Mouse (Mus musculus) right cerebral cortex, adult 2 months (tissue): Measurements from ENCODE around the gene Antxr2.

ENCODE experiments used
- DNase-seq, 2 experiments: peaks; one replicate each; pipeline ENCODE4 v3.0.0; 2021 to 2022; ENCODE audit warnings: low spot score in 2 of 2

Antxr2 gene

DNA sequence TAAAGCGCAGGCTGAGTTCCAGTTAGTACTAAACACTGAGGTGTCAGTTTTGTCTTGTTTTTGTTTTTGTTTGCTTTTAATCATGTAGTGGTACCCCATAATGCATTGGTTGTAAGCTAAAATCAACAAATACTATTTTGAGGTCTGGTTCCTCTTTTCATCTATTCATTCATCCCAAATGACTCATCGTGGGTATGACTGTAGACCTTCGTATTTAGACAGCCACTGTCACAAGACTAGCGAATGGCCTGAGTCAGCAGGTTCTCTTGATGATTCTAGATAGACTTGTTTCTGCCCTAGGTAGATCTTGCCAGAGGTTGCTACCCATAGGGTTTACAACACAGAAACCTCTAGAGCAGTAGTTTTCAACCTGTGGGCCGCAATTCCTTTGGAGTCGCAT, 116.9 kb downstream of the Antxr2 start:
- DNase-seq: no peak

DNA sequence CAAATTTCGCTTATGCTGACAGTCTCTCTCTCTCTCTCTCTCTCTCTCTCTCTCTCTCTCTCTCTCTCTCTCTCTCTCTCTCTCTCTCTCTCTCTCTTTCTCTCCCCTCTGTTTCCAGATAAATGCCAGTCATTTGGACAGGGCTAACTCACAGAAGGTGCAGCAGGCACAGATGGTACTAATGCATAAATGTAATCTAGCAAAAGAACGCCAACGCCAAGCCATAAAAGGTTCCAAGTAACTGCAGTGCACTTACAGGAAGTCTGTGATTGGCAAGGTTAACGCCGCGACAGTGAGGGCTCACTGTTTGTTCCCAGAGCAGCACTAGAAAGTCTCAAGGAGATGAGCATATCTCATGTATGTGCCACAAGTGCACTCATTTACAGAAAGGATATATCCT, 123.4 kb downstream of the Antxr2 start:
- DNase-seq: peak in 1 of 2 experiments; percentile 28

DNA sequence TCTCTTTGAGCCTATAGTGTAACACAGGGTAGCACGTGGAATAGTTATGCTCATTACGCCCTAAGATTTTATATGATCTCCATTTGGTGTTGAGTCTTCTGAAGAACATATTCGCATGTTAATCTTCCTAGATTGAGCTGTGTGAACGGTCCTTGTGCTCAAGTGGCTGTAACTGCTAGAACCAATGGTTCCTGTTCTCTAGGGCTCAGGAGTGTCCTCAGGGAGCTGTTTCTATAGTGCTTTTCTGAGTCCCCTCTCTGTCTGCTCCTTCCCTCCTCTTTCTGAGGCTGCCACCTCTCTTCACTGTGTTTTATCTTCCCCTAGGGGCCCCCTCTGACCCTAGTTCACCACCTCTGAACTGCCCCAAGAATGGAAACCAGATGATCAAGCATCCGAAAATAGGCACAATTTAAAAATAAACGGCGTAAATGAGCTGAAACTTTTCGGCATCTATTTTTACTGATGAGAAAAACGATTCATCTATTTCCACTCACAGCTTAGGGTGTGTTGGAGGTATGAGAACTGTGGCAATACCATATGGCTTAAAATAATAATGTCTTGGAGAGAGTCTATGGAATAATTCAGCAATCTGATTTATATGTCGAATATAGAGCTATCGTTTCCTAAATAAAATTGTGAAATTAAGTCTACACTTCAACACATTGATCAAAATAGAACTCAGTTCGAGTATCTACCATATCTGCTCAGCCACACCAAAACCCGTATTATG, 124.1 kb downstream of the Antxr2 start:
- DNase-seq: no peak

DNA sequence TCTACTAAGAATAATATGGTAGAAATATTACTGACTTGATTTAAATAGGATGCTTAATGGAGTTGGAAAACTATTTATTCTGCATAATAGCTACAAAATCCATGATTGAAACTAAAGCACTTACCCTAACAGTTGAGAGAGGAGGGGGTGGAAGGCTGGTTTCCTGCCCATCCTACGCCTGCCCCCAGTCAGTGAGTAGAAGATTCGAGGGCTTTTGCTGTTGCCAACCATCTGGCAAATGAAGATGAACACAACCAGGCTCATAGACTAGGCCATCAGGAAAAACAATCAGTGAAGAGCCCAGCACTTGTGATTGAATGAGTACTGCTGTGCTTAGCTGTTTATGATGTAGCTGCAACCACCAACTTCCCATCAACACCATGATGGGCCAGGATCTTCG, 125.0 kb downstream of the Antxr2 start:
- no peak for DNase-seq

DNA sequence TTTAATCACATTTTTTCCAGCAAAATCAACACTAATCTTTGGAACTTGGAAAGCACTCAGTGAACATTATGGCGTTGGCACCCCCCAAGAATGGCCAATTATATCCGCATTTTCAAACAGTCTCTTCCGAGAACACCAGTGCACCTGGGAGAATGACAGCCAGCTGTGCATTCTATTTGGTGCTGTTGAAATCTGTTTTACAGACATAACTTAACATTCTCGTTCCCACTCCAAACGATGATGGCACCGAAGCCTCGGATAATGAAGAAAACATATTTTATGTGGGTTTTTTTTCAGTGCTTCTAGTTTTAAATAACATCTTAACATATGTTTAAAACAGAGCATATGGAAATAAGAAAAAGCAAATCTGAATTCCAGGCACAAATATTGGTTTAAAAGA, 129.7 kb downstream of the Antxr2 start:
- DNase-seq: peak; percentile 30 to 44

DNA sequence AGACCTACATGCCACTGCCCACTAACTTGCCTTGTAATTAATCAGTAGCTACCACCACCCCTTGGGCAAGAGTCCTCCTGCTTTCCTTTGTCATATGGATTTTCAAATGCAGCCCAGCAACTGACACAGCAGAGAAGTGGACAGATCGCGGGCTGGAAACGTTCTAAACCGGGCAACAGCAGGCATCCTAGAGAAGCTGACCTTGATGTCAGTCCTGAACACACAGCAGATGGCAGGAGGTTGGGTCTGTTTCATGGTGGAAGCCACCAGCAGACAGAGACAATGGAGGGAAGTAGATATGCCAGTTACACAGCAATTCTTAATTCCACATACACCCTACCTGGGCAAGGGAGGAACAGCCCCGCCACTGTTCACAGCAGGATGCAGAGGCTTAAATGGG, 131.5 kb downstream of the Antxr2 start:
- DNase-seq: no peak

DNA sequence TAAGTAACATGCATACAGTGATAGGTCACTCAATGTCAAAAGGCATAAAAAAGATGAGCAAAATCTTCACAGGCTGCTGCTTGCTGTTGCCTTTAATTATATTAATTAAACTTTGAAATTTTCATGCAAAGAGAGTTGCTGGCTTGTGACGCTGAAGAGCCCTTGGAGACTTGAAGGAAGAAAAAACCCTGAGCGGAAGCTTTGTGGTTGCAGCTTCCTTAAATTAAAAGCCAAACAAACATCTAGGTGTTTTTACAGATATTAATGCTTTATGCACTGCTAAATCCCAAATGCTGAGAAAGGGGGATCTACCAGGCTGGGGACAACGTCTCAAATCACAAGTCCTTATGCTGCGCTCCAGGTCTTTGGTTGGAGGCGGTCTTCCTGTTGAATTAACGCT, 145.4 kb downstream of the Antxr2 start:
- no peak for DNase-seq

DNA sequence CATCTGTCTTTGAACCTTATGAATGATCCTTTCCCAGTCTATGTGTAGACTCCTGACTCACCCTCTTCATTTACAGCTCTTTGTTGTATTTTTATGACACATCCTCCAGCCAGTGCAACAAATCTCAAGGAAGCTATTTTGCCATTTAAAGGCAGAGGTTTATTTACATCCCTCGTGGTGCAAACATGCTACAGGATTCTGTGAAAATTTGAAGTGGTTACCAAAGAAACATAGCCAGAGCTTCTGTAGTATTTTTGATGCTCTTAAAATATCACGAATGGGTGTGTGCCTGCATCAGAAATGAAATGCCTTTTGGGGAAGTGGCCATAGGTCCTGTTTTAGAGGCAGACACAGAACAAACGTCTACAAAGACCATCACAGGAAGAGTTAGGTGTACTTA, 146.7 kb downstream of the Antxr2 start:
- no peak for DNase-seq

DNA sequence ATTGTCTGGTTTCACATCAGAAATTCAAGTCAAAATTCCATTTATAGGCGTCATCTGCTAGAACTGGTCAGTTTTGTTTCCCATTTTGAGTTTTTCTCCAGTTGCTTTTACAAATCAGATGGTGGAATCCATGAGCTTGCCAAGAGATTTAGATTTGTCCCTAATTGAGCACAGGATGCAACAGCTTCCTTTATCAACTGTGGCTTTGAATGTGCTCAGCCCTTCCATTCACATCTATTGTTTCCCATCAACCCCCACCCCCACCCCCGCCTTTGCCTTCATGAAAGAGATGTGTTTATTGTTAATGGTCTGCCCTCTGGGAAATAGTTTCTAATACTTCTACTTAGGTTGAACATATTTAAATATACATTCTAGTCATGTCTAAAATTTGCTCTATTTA, 149.4 kb downstream of the Antxr2 start:
- no peak for DNase-seq

DNA sequence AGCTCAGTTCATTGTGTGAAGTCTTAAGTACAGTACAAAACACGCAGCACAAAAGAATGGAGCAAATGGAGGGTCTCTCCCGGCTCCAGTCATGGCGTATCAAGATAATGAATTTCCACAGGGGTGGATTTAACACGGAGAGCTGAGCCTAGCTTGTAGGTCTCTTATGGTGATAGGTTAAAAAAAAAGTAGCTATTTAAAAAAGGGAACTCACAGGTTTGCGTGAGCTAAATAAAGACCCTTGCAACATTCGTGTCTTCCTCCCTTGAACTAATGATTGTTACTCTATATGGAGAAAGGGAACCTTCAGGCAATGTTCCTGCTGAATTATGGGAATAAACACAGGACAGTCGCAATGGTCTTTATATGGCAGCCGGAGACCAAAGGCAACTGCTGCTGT, 150.7 kb downstream of the Antxr2 start:
- DNase-seq: no peak

DNA sequence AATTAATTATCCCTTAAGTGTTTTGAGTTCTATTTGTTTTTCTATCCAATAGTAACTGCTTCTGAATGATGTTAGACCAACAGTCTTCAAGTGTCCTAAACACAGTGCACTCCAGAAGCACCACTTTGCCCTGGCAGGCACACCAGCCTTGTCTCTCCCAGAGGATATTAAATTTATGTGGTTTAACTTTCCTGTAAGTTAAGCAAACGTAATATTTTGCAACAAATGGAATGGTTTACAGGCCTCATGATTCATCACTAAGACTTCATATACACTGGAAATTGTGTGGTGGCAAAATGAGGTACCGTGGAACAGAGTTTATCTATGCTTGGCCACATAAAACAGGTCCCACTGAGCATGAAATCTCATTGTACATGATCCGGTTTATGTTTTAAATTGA, 152.0 kb downstream of the Antxr2 start:
- DNase-seq: no peak

DNA sequence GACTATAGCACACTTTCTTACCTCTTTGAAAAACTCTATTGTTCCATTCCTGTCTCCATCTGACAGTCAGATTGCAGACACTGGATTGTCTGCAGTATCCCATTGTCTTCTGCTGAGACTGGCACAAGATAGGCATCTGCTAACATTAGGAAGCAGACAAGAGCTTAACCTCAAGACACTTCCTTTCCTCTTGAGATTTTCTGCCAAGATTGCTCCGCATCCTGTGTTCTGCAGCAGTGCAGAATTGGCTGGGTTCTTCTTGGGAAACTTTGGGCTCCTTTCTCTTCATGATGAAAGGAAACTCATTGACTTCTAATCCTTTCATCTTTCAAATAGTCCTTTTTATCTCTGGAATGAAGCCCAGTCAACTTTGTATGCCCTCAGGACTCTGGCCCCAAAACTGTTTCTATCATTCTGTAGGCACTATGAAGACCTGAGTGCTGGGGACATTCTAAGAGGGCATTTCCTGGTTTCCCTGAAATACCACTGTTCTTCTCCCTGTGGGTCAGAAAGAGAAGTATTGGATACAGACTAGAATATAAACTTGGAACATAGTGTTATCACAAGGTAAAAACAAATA, 152.5 kb downstream of the Antxr2 start:
- no peak for DNase-seq

DNA sequence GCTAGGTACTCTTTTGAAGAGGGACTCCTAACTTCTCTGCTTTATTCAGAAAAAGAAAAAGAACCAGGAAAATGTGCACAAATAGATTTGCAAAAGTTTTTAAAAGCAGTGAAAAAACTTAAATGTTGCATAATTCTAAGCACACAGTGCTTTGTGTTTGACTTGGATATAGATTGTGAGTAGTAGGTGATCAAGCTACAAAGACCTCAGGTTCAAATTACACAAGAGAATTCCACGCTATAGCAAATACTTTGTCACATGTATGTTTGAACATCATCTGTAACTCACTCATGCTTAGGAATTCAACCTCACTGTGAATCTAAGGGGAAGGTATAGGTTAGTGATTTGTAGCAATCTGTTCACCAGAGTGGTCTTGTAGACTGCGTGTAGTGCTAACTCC, 153.9 kb downstream of the Antxr2 start:
- no peak for DNase-seq

DNA sequence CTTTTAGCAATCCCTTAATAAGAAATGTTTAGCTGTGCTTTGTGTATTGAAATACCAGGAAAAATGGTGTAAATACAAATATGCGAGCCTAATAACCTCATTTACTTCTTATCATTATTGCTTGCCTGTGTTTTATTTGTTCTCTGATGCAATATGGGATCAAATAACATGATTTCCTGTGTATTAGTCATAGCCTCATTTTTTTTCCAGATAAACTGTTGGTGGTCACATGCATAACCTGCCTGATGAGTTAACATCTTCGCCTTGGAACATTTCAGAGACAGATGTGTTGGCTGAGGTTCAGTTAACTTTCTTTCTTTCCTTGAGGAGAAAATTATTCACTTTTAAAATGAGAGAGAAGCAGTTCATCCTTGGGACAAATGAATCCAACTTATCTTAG, 162.9 kb downstream of the Antxr2 start:
- no peak for DNase-seq

DNA sequence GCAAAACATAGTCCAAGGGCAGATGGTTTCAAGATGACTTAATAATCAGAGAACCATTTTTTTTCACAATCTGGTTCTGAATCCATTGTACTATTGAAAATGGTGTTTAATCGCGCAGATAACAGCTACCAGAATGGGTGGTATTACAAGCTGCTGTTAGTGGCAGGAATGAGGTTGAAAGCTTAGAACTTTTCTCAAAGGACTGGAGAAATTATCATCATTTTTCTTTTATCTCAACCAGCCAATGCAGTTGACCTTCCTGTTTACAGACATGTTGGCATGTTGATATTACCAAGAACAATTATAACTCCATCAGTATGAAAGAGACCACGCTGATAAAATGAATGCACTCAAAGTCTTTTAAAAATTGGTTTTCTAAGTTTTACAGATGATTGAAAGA, 163.9 kb downstream of the Antxr2 start:
- DNase-seq: no peak

DNA sequence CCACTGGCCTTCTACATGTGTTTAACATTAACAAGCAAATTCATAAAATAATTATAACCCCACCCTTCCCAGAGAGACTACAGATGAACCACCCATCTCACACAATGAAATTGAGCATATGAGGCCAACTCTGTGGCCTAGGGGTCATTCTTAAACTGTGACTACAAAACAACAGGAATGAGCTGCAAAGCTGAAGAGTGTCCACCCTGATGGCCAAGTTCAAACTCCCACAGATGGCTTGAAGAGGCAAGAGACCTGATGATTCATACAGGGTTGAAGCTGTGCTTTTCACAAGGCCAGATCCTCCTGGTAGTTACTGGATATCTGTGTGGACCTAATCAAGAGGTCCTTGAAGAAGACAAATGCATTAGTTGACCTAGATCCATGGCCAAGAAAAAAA, 173.7 kb downstream of the Antxr2 start:
- DNase-seq: no peak

DNA sequence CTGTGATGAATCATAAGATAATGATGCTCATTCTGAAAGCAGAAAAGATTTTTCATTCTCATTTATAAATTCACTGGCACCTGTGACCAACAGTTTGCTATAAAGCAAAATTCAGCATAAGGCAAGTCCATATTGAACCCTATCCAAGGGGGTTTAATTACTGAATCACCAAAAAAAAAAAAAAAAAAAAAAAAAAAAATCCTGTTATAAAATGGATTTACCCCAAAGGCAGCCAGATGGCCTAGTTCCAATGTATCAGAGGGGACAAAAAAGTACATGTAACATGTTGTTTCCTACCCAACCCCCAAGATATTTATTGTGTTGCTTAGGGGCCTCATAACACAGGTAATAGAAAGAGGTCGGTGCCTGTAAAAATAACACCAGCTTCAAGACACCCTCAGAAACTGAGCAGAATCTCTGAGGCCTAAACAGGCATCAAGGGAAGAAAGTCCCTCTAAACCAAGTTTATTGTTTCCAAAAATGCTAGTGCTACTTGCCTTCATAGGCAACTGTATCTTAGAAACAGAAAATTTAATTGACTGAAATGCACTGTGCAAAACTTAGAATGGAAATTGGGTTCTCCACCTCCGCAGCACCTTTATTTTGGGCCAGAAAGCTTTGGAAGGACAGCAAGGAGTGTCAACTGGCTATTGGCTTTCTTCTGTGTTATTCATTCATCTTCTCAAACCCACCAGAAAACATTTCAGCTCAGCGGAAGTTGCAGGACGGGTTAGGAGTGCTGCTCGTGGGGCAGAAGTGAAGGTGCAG, 178.7 kb downstream of the Antxr2 start:
- peak; percentile 33 to 39 for DNase-seq

DNA sequence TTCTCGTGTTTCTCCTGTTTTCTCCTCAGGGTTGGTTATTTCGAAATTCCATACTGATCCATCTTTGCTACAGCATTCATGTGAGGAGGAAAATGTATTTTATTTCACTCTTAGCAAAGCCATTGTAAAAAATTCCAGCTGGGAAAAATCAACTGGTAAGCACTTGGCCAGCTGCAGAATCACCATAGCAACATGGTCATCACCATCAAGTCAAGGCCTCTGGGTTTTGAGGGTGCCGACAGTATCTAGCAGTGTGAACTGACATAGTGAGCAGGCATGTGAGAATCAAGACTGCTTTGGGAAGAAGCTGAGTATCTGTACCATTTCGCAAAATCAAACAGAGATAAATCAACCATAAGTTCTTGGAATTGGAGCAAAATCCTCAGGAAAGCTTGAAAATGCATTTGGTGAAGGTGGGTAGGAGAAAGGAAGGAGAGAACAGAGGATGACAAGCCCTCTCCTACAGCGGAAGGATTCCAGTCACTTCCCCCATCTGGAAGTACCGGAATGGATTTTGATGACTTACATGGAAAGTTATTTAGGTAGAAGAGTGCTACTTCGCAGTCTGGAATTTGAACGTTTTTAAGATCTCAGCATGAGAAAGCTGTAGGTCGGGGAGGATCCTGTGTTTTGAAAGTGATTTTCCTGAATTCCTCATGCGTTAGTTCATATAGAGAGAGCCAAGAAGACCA, 183.5 kb downstream of the Antxr2 start:
- no peak for DNase-seq

DNA sequence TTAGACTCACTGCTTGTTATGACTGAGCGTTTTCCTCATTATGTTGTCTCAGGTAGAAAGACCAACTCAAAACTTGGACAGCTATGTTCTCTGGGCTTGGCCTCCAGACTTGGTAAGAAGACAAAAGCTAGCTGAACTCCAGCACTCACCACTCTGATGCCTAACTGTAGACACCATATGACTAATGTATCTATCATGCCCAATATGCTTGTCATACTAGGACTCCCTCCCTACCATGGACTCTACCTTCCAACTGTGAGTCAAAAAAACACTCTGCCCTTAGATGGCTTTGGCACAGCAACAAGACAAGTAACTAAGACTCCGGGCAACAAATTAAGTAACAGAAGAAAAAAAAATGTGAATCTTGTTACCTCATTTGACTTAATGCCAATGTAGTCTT, 184.3 kb downstream of the Antxr2 start:
- no peak for DNase-seq

DNA sequence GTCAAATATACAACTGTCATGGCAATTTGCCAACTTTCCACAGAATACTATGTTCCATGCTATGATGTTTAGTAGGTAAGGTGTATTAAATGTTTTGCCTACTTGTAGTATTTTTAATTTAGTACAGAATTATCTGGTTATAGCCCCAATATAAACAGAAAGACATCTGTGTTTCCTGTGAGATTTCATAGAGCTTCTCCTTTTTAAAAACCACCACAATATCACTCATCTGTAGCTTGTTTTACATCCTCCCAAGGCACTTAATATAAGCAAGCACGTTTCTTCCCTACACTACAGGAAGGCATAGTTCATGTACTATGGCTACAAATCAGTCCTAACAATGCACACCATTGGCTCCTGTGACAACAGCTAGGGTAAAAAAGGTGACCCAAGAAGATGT, 188.8 kb downstream of the Antxr2 start:
- no peak for DNase-seq

DNA sequence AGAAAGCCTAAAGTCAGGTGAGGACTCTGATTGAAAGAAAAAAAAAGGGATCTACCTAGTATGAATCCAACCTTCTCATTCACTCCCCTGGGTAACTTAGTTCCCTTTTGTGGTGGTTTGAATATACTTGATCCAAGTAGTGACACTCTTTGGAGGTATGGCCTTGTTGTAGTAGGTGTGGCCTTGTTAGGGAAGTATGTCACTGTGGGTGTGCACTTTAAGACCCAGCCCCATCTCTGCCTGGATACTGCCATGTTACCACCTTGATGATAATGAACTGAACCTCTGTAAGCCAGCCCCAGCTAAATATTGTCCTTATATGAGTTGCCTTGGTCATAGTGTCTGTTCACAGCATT, 190.9 kb downstream of the Antxr2 start:
- DNase-seq: no peak

DNA sequence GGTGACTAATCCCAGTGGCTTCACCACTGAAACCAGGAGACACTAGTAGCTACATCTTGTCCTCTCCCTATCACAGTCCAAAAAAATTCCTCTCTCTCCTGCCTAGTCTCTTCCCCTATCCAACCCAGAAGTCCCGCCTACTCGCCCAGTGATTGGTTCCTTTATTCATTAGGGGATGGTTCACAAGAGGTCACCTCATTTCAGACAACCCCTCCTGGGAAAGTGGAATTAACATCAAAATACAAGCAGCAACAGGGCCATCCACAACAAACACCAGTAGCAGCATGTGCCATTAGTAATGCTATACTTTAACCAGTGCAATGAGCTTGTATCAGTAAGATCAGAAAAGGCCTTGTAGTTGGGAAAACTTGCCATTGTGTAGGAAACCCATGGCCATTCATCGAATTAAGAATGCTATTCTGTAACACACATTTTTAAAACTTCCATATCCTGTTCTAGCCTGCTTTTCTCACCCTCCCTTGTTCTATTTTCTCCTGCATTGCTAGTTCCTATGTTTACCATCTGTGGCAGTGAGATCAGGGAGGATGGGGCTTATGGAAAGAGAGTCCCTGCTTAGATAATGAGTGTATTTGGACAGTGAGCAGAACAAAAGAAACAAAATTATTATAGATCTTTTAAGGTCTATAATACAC, 191.4 kb downstream of the Antxr2 start:
- no peak for DNase-seq
